8 mouse cellular contexts compared by ENCODE assay signal in genomic region chr15:80173001-80173771, GRCm38 (mm10). TPM values are rescaled to one million over a fixed set of nuclear protein-coding genes. Genes with fewer than 3 reads are reported as not detected.
DNase-seq lines count a peak whose midpoint lies in the region; ATAC-seq and TF ChIP-seq lines count a peak whose summit lies in the region.

Mgat3 (plus strand) TSS chr15:80173721.

- peak within 1 kb of the TSS; percentile 62 for H3K4me3 ChIP-seq in heart, postnatal 0 days (ENCODE audit: low read depth, low read length)

- peak within 1 kb of the TSS; percentile 99 for H3K4me2 ChIP-seq in heart, postnatal 0 days (ENCODE audit: low read depth, low read length)

- TF ChIP-seq EP300 in heart, postnatal 0 days (IDR thresholded peaks at IDR 0.05; ENCODE audit: low read depth), result no peak

- 4% methylated on average over 61 of the region's 85 CpGs for WGBS in heart, postnatal 0 days

- H3K36me3 ChIP-seq in heart, postnatal 0 days (replicated peaks; ENCODE audit: control insufficient read depth, insufficient read depth, low read length), result no peaks in the 10 kb centered on the region

- peaks cover 23% of the 10 kb centered on the region for H3K27me3 ChIP-seq in heart, postnatal 0 days (ENCODE audit: control insufficient read depth, insufficient read depth, low read length)

- DNase-seq in urinary bladder, postnatal 14 days (ENCODE audit: low spot score), result peak; percentile 51
- DNase-seq in urinary bladder, postnatal 10 days (ENCODE audit: low spot score), result no peak
- DNase-seq in cerebellum, postnatal 36 days, result peak; percentile 73 to 75
- DNase-seq in heart, postnatal 0 days (ENCODE audit: low spot score), result peak; percentile 17
- DNase-seq in layer of hippocampus, adult 9-11 months, result peak; percentile 62
- DNase-seq in lung, postnatal 4 days, result peak; percentile 44 to 66
- peak; percentile 62 for DNase-seq in right cerebral cortex, postnatal 4 days
- DNase-seq in ovary, adult 18-20 months (ENCODE audit: low spot score), result no peak

- peaks cover 11% of the 10 kb centered on the region; the same call in 1 of the 2 replicates for H3K4me1 ChIP-seq in heart, postnatal 0 days (ENCODE audit: control insufficient read depth, insufficient read depth)

- no peak within 1 kb of the TSS for H3K27ac ChIP-seq in heart, postnatal 0 days (ENCODE audit: low read depth)

- peak within 1 kb of the TSS; percentile 64 for H3K9ac ChIP-seq in heart, postnatal 0 days (replicated peaks; ENCODE audit: low read depth, low read length)

- TF ChIP-seq CTCF in heart, postnatal 0 days (IDR thresholded peaks at IDR 0.05; ENCODE audit: low read depth), result no peak

- peak; percentile 43; the same call in 1 of the 2 replicates for ATAC-seq in heart, postnatal 0 days (ENCODE audit: insufficient read depth, low read depth)

- H3K9me3 ChIP-seq in heart, postnatal 0 days (replicated peaks; ENCODE audit: control insufficient read depth, low read length), result no peaks in the 10 kb centered on the region

RNA-seq across cellular contexts. Expression of gene Mgat3, which starts in this region (rescaled TPM):
- 0.89 and 1.9 TPM in 2 replicates for total RNA-seq in heart, postnatal 0 days (2014; rRNA removed; ENCODE audit: low replicate concordance)
- polyA plus RNA-seq in heart, postnatal 0 days (2015; fragmentation: Nextera tagmentation; extraction: Ambion mirVana), result 0.23 and 0.47 TPM in 2 replicates

Comparison
In these comparisons a context has a peak if more than half of its experiments do, and no peak if none do; other contexts are left out.
1. DNase-seq: peak in urinary bladder, postnatal 14 days (single experiment), cerebellum, postnatal 36 days (2 of 2), heart, postnatal 0 days (single experiment), layer of hippocampus, adult 9-11 months (single experiment), lung, postnatal 4 days (2 of 2) and right cerebral cortex, postnatal 4 days (single experiment); none in urinary bladder, postnatal 10 days (single experiment) and ovary, adult 18-20 months (single experiment).